10 mouse cellular contexts compared by ENCODE assay signal in the genomic region with DNA sequence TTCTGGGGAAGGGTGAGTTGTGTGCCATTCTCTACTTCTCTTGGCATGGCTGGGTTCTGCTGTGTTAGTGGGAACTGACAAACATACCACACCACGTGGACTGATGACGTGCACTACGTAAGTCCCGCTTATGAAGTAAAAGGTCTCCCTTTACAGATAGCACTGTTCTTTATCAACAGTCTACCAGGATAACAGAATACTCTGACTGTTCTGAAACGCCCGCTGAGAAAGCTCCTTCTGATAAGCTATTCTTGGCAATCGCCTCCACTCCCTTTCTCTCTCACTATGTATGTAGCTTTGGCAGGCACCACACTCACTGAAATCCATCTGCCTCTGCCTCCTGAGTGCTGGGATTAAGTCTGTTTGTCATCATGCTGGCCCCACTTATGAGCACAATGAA. TPM values are rescaled to one million over a fixed set of nuclear protein-coding genes. Genes with fewer than 3 reads are reported as not detected.
DNase-seq lines count a peak whose midpoint lies in the region; ATAC-seq and TF ChIP-seq lines count a peak whose summit lies in the region.
"Had no signal": no experiment of that assay in that cellular context is flagged by ENCODE, and none has a peak within 500 bp of the region (broad histone marks: within the 10 kb centered on the region; RNA-seq: fewer than 3 reads in every experiment).

No protein-coding gene starts in this region.

- H3K4me1 ChIP-seq in heart, embryonic 16.5 days (ENCODE audit: control insufficient read depth, insufficient read depth, low read length): peaks cover 5% of the 10 kb centered on the region
- H3K4me1 ChIP-seq in heart, adult 2 months (ENCODE audit: control insufficient read depth, insufficient read depth, low read length): no peaks in the 10 kb centered on the region
- no peaks in the 10 kb centered on the region for H3K4me1 ChIP-seq in heart, postnatal 0 days (ENCODE audit: control insufficient read depth, insufficient read depth)
- no peaks in the 10 kb centered on the region for H3K4me1 ChIP-seq in stomach, embryonic 15.5 days
- H3K4me1 ChIP-seq: limb, embryonic 13.5 days had no signal

- H3K79me2 ChIP-seq in heart, adult 2 months (replicated peaks; ENCODE audit: control insufficient read depth, insufficient read depth, low read length): no peaks in the 10 kb centered on the region

- no peak for DNase-seq in heart, adult 2 months
- peak; percentile 43 for DNase-seq in heart, postnatal 0 days (ENCODE audit: low spot score)
- DNase-seq in left cerebral cortex, adult 2 months (ENCODE audit: extremely low spot score in 1 of 2, low spot score in 2 of 2): peak; percentile 40 to 49
- DNase-seq in urinary bladder, postnatal 36 days (ENCODE audit: low spot score in 2 of 2): no peak
- DNase-seq in ovary, postnatal 36 days (ENCODE audit: low spot score): no peak

- peak overlapping the region; percentile 43 for H3K27ac ChIP-seq in heart, embryonic 16.5 days (ENCODE audit: low read length)
- H3K27ac ChIP-seq in heart, adult 2 months: no peak overlapping the region
- peak overlapping the region; percentile 38; the same call in 1 of the 2 replicates for H3K27ac ChIP-seq in heart, postnatal 0 days (ENCODE audit: low read depth)
- H3K27ac ChIP-seq in left cerebral cortex, adult 2 months: no peak overlapping the region; the same call in 1 of the 2 replicates
- no peak overlapping the region for H3K27ac ChIP-seq in stomach, embryonic 15.5 days
- H3K27ac ChIP-seq: hindbrain, embryonic 14.5 days; limb, embryonic 13.5 days had no signal

- no peak for TF ChIP-seq CTCF in heart, adult 2 months (IDR thresholded peaks at IDR 0.05)
- TF ChIP-seq CTCF in heart, postnatal 0 days (IDR thresholded peaks at IDR 0.05; ENCODE audit: low read depth): no peak
- TF ChIP-seq CTCF in left cerebral cortex, adult 2 months (IDR thresholded peaks at IDR 0.05): no peak

- peak; percentile 81 for ATAC-seq in heart, embryonic 16.5 days (replicated peaks; ENCODE audit: extremely low read depth, insufficient read depth, low FRiP score)
- peak; percentile 62 for ATAC-seq in heart, postnatal 0 days (ENCODE audit: insufficient read depth, low read depth)
- peak; percentile 72; the same call in 1 of the 2 replicates for ATAC-seq in stomach, embryonic 15.5 days (ENCODE audit: insufficient read depth, low FRiP score, low read depth)

- no peak for TF ChIP-seq EP300 in heart, adult 2 months (IDR thresholded peaks at IDR 0.05; ENCODE audit: insufficient read depth, low read depth, low read length)
- no peak for TF ChIP-seq EP300 in heart, postnatal 0 days (IDR thresholded peaks at IDR 0.05; ENCODE audit: low read depth)

- intact Hi-C loops in heart, adult 2 months (cut with DNase I): no loop called here
- intact Hi-C loops in left cerebral cortex, adult 2 months (cut with DNase I): no loop called here

- 0 out of 2 replicates have a peak overlapping the region, but pooled peaks have one; percentile 1 for H3K4me2 ChIP-seq in heart, embryonic 16.5 days (ENCODE audit: low read depth, low read length)
- peak overlapping the region; percentile 15; the same call in 1 of the 2 replicates for H3K4me2 ChIP-seq in heart, postnatal 0 days (ENCODE audit: low read depth, low read length)
- H3K4me2 ChIP-seq in stomach, embryonic 15.5 days: no peak overlapping the region
- H3K4me2 ChIP-seq: hindbrain, embryonic 14.5 days; limb, embryonic 13.5 days had no signal

- no peak for TF ChIP-seq POLR2A in heart, adult 2 months (IDR thresholded peaks at IDR 0.05; ENCODE audit: insufficient read depth, low read depth, low read length)

- WGBS in heart, embryonic 16.5 days: 29% methylated on average over 7 of the region's 7 CpGs
- WGBS in heart, adult 2 months: 37% methylated on average over 7 of the region's 7 CpGs
- 19% methylated on average over 7 of the region's 7 CpGs for WGBS in heart, postnatal 0 days
- 54% methylated on average over 7 of the region's 7 CpGs for WGBS in stomach, embryonic 15.5 days

- no peak overlapping the region for H3K9ac ChIP-seq in heart, embryonic 16.5 days (ENCODE audit: low read length)
- no peak overlapping the region for H3K9ac ChIP-seq in heart, adult 2 months (ENCODE audit: low read depth, low read length)
- H3K9ac ChIP-seq in heart, postnatal 0 days (replicated peaks; ENCODE audit: low read depth, low read length): no peak overlapping the region
- H3K9ac ChIP-seq in stomach, embryonic 15.5 days: no peak overlapping the region
- H3K9ac ChIP-seq: hindbrain, embryonic 14.5 days; limb, embryonic 13.5 days had no signal

- peaks cover 49% of the 10 kb centered on the region for H3K36me3 ChIP-seq in heart, embryonic 16.5 days (ENCODE audit: control insufficient read depth, insufficient read depth)
- no peaks in the 10 kb centered on the region for H3K36me3 ChIP-seq in heart, adult 2 months (ENCODE audit: control insufficient read depth, insufficient read depth, low read length)
- H3K36me3 ChIP-seq in heart, postnatal 0 days (replicated peaks; ENCODE audit: control insufficient read depth, insufficient read depth, low read length): peaks cover 83% of the 10 kb centered on the region
- peaks cover 44% of the 10 kb centered on the region for H3K36me3 ChIP-seq in stomach, embryonic 15.5 days

- no peak overlapping the region for H3K4me3 ChIP-seq in heart, embryonic 16.5 days (ENCODE audit: low read length)
- H3K4me3 ChIP-seq in heart, adult 2 months: no peak overlapping the region
- H3K4me3 ChIP-seq in heart, postnatal 0 days (ENCODE audit: low read depth, low read length): no peak overlapping the region
- no peak overlapping the region for H3K4me3 ChIP-seq in left cerebral cortex, adult 2 months
- no peak overlapping the region for H3K4me3 ChIP-seq in stomach, embryonic 15.5 days (replicated peaks)
- H3K4me3 ChIP-seq: limb, embryonic 13.5 days; myocyte had no signal

- H3K9me3 ChIP-seq in heart, embryonic 16.5 days (replicated peaks; ENCODE audit: control insufficient read depth, low read length): no peaks in the 10 kb centered on the region
- H3K9me3 ChIP-seq in heart, postnatal 0 days (replicated peaks; ENCODE audit: control insufficient read depth, low read length): no peaks in the 10 kb centered on the region
- H3K9me3 ChIP-seq in stomach, embryonic 15.5 days: no peaks in the 10 kb centered on the region
- H3K9me3 ChIP-seq: limb, embryonic 13.5 days had no signal

- no peaks in the 10 kb centered on the region for H3K27me3 ChIP-seq in heart, embryonic 16.5 days (ENCODE audit: control insufficient read depth, insufficient read depth, low read length)
- H3K27me3 ChIP-seq in heart, adult 2 months (ENCODE audit: control insufficient read depth, insufficient read depth, low read length): no peaks in the 10 kb centered on the region
- no peaks in the 10 kb centered on the region for H3K27me3 ChIP-seq in heart, postnatal 0 days (ENCODE audit: control insufficient read depth, insufficient read depth, low read length)
- H3K27me3 ChIP-seq in stomach, embryonic 15.5 days (replicated peaks): no peaks in the 10 kb centered on the region
- H3K27me3 ChIP-seq: limb, embryonic 13.5 days had no signal

RNA-seq across cellular contexts. Expression of a gene that starts 51.8 kb away (rescaled TPM):
- polyA plus RNA-seq in heart, embryonic 16.5 days (2015; fragmentation: Nextera tagmentation; extraction: Ambion mirVana): 2.8 and 9.0 TPM in 2 replicates
- under 1 TPM; 0.32 to 0.34 TPM for total RNA-seq in heart, adult 2 months (2021)
- 0.47 TPM in 2 replicates for polyA plus RNA-seq in heart, adult 2 months (2012; rRNA removed)
- total RNA-seq in heart, postnatal 0 days (2014; rRNA removed; ENCODE audit: low replicate concordance): 0.12 TPM in 1 of 2 replicates, not detected in the other
- polyA plus RNA-seq in heart, postnatal 0 days (2015; fragmentation: Nextera tagmentation; extraction: Ambion mirVana): 0.08 and 0.12 TPM in 2 replicates
- 1 to 10 TPM; 1.7 to 2.1 TPM for total RNA-seq in left cerebral cortex, adult 2 months (2021)
- polyA plus RNA-seq in stomach, embryonic 15.5 days (2015; fragmentation: Nextera tagmentation; extraction: Ambion mirVana): 0.28 and 0.45 TPM in 2 replicates

Comparison
In these comparisons a context has a peak if more than half of its experiments do, and no peak if none do; other contexts are left out.
1. H3K27ac ChIP-seq: peak in heart, embryonic 16.5 days (single experiment) and heart, postnatal 0 days (single experiment); none in heart, adult 2 months (single experiment), left cerebral cortex, adult 2 months (single experiment) and stomach, embryonic 15.5 days (single experiment).
2. DNase-seq: peak in heart, postnatal 0 days (single experiment) and left cerebral cortex, adult 2 months (2 of 2); none in heart, adult 2 months (0 of 2), urinary bladder, postnatal 36 days (0 of 2) and ovary, postnatal 36 days (single experiment).
3. Peak in every context shown above with its lines, with median percentiles within 50 percentile points of each other: ATAC-seq.